Mouse (Mus musculus): ENCODE measurements around the gene Ppp6r1. TPM values are rescaled to one million over a fixed set of nuclear protein-coding genes. Genes with fewer than 3 reads are reported as not detected.

Ppp6r1 gene
- polyA plus RNA-seq, 1 experiment from 2014 or later = 9.4 TPM

DNA sequence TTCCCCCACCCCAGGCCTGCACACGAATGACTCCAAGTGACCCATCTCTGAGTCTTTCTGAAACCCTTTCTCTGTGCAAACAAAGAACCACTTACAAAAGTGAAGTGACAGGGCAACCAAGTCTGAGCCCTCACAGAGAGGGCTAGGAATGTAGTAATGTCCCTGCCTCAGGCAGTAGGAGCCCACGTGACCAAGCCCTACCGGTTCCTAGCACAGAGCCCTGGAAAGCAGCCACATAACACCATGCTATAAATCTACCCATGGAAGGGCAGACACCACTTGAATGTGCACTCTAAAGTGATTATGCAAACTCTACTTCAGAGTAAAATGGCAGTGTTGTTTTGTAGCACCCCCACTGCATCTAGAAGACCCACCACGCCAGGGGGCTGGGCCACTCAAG, 13.1 kb upstream of the Ppp6r1 start:
- DNase-seq (ENCODE audit: low spot score) = no peak
- peaks cover 92% of the 10 kb centered on the region for H3K36me3 ChIP-seq

DNA sequence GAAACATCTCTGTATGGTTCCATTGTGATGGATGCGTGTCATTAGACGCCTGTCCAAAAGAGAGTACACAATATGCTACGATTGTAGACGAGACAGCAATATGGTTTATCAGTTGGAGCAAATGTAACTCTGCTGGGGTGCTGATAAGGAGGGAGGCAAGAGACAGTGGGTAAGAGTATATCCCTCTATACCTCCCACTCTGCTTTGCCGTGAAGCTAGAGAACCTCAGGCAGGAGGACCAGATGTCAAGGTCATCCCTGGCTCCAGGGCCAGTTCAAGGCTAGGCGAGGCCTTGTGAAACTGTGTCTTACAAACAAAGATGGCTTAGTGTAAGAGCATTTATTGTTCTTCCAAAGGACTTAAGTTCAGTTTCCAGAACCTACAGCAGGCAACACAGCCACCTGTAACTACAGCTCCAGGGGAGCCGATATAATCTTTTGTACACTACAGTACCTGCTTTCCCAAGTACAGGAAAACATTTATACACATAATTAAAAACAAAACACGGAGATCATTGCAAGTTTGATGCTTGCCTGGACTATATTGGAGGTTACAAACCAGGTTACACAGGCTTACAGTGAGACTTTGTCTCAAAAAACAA, 11.9 kb upstream of the Ppp6r1 start:
- H3K36me3 ChIP-seq = peaks cover 92% of the 10 kb centered on the region
- H3K27me3 ChIP-seq (ENCODE audit: insufficient read depth, poor library complexity, severe bottlenecking) = no peaks in the 10 kb centered on the region
- no peak for DNase-seq (ENCODE audit: low spot score)
- no peak overlapping the region for H3K27ac ChIP-seq
- WGBS = 92% methylated on average over 8 of the region's 8 CpGs
- no peaks in the 10 kb centered on the region for H3K9me3 ChIP-seq
- no peaks in the 10 kb centered on the region for H3K4me1 ChIP-seq (replicated peaks)
- H3K4me3 ChIP-seq = no peak overlapping the region

More for the DNA sequence above, 13.1 kb upstream of the Ppp6r1 start:
- Histone ChIP-seq H3K27me3 (ENCODE audit: insufficient read depth, poor library complexity, severe bottlenecking) (no peaks in the 10 kb centered on the region), H3K4me1 (replicated peaks) (no peaks in the 10 kb centered on the region), H3K4me3 (no peak overlapping the region), H3K27ac (no peak overlapping the region), H3K9me3 (no peaks in the 10 kb centered on the region)
- WGBS = 77% methylated on average over 4 of the region's 4 CpGs

DNA sequence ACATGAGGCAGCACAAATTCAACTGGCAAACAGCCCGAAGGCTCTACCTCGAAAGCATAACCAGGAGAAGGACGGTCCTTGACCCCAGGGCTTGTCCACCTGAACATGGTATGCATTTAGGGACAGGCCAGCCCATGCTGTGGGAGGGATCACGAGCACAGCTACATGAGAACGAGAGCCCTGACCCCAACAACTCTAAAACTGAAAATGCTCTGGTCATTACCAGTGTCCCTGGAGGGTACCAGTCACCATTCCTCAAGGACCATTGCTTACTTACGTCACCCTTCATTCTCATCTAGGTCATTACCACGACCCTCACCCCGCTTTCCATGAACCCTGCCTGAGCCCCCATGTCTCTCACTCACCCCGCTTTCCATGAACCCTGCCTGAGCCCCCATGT, 10.3 kb upstream of the Ppp6r1 start:
- peaks cover 88% of the 10 kb centered on the region for H3K36me3 ChIP-seq
- H3K27ac ChIP-seq = no peak overlapping the region
- H3K27me3 ChIP-seq (ENCODE audit: insufficient read depth, poor library complexity, severe bottlenecking) = no peaks in the 10 kb centered on the region
- no peaks in the 10 kb centered on the region for H3K9me3 ChIP-seq
- no peaks in the 10 kb centered on the region for H3K4me1 ChIP-seq (replicated peaks)
- no peak for DNase-seq (ENCODE audit: low spot score)
- H3K4me3 ChIP-seq = no peak overlapping the region
- 94% methylated on average over 9 of the region's 9 CpGs for WGBS

DNA sequence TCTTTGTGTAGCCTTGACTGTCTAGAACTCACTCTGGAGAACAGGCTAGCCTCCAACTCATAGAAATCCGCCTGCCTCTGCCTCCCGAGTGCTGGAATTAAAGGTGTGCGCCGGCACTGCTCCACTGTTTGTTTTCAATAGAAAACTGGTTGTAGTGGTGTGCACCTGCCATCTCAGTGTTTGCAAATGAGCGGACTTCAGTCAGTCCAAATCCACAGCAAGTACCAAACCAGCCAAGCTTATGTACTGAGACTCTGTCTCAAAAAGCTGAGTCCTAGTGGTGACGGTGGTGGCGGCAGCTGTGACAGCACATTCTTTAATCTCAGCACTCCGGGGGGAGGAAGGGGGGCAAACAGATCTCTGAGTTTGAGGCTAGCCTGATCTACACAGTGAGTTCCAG, 9.7 kb upstream of the Ppp6r1 start:
- WGBS = 94% methylated on average over 8 of the region's 8 CpGs
- no peaks in the 10 kb centered on the region for H3K4me1 ChIP-seq (replicated peaks)
- H3K9me3 ChIP-seq = no peaks in the 10 kb centered on the region
- no peaks in the 10 kb centered on the region for H3K27me3 ChIP-seq (ENCODE audit: insufficient read depth, poor library complexity, severe bottlenecking)
- H3K27ac ChIP-seq = no peak overlapping the region
- no peak overlapping the region for H3K4me3 ChIP-seq
- peaks cover 89% of the 10 kb centered on the region for H3K36me3 ChIP-seq
- no peak for DNase-seq (ENCODE audit: low spot score)

DNA sequence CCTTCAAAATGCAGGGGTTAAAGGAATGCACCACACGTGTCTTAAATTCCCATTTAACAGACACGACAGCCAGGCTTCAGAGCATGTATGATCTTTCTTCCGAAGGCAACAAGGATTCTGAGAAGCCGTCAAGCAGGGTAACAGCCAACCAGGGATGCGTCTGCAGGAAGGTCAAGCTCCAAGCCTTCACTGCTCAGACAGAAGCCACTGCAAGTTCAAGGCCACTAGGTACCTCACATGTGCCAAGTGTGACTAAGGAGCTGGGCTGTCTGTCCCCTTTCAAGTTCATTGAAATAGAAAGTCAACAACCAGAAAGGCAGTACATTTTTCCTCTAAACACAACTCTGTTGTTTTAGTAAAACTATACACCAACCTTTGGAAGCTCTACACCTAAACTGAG, 8.1 kb upstream of the Ppp6r1 start:
- H3K4me3 ChIP-seq = no peak overlapping the region
- H3K9me3 ChIP-seq = no peaks in the 10 kb centered on the region
- no peaks in the 10 kb centered on the region for H3K27me3 ChIP-seq (ENCODE audit: insufficient read depth, poor library complexity, severe bottlenecking)
- WGBS = 96% methylated on average over 5 of the region's 5 CpGs
- no peak for DNase-seq (ENCODE audit: low spot score)
- no peak overlapping the region for H3K27ac ChIP-seq
- no peaks in the 10 kb centered on the region for H3K4me1 ChIP-seq (replicated peaks)
- peaks cover 87% of the 10 kb centered on the region for H3K36me3 ChIP-seq

DNA sequence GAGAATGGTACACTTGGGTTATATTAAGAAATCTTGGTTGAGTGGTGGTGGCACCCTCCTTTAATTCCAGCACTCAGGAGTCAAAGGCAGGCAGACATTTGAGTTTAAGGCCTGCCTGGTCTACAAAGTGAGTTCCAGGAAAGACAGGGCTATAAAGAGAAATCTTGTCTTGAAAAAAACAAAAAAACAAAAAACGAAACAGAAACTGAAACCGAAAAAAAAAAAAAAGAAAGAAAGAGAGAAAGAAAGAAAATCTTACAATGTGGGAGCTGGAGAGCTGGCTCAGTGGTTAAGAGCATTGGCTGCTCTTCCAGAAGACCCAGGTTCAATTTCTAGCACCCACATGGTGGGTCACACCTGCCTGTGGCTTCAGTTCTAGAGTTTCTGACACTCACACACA, 4.9 kb upstream of the Ppp6r1 start:
- no peak for DNase-seq (ENCODE audit: low spot score)
- no peaks in the 10 kb centered on the region for H3K27me3 ChIP-seq (ENCODE audit: insufficient read depth, poor library complexity, severe bottlenecking)
- 84% methylated on average over 2 of the region's 2 CpGs for WGBS
- H3K27ac ChIP-seq = no peak overlapping the region
- H3K9me3 ChIP-seq = no peaks in the 10 kb centered on the region
- no peak overlapping the region for H3K4me3 ChIP-seq
- peaks cover 70% of the 10 kb centered on the region for H3K36me3 ChIP-seq
- H3K4me1 ChIP-seq (replicated peaks) = peaks cover 15% of the 10 kb centered on the region

DNA sequence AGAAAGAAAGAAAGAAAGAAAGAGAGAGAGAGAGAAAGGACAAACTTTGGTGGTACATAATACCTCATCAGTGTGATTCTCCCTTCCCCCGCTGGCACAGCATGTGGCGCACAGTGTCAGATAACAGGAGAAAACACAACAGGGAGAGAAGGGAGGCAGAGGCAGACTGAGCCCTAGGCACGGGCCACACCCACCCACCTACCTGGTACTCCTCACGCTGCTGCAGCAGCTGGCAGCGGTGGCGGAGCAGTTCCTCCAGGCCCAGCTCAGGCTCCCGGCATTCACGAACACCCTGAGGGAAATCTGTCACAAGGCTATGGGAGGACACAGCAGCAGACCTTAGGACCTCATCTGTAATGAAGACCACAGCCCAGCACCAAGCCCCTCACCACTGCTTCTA, 4.4 kb upstream of the Ppp6r1 start:
- H3K27me3 ChIP-seq (ENCODE audit: insufficient read depth, poor library complexity, severe bottlenecking) = no peaks in the 10 kb centered on the region
- 74% methylated on average over 8 of the region's 8 CpGs for WGBS
- H3K36me3 ChIP-seq = peaks cover 65% of the 10 kb centered on the region
- no peaks in the 10 kb centered on the region for H3K9me3 ChIP-seq
- no peak for DNase-seq (ENCODE audit: low spot score)
- no peak overlapping the region for H3K4me3 ChIP-seq
- peaks cover 17% of the 10 kb centered on the region for H3K4me1 ChIP-seq (replicated peaks)
- H3K27ac ChIP-seq = no peak overlapping the region

DNA sequence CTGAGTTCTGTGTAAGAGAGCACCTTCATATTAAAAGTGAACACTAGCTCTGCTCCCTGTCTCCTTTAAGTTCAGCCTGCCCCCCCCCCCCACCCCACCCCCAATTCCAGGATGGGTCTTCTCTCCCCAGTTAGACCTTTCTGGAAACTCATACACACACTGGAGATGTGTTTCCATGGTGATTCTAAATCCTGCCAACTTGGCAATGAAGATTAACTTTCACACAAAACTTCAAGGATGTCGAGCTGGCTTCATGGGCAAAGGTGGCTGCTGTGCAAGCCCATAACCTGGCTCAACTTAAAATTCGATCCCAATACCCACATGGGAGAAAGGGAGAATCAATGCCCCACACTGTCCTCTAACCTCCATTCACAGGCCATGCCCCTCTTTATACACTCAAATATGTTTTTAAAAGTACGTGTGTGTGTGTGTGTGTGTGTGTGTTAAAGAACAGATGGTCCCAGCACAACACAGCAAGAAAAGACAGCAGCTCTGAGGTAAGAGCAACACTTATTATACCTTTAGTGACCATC, 1.2 kb upstream of the Ppp6r1 start:
- peak overlapping the region; percentile 89 for H3K4me3 ChIP-seq
- 69% methylated on average over 3 of the region's 3 CpGs for WGBS
- no peak for DNase-seq (ENCODE audit: low spot score)
- no peaks in the 10 kb centered on the region for H3K9me3 ChIP-seq
- H3K27me3 ChIP-seq (ENCODE audit: insufficient read depth, poor library complexity, severe bottlenecking) = no peaks in the 10 kb centered on the region
- peaks cover 42% of the 10 kb centered on the region for H3K4me1 ChIP-seq (replicated peaks)
- peak overlapping the region; percentile 96 for H3K27ac ChIP-seq
- H3K36me3 ChIP-seq = peaks cover 41% of the 10 kb centered on the region

DNA sequence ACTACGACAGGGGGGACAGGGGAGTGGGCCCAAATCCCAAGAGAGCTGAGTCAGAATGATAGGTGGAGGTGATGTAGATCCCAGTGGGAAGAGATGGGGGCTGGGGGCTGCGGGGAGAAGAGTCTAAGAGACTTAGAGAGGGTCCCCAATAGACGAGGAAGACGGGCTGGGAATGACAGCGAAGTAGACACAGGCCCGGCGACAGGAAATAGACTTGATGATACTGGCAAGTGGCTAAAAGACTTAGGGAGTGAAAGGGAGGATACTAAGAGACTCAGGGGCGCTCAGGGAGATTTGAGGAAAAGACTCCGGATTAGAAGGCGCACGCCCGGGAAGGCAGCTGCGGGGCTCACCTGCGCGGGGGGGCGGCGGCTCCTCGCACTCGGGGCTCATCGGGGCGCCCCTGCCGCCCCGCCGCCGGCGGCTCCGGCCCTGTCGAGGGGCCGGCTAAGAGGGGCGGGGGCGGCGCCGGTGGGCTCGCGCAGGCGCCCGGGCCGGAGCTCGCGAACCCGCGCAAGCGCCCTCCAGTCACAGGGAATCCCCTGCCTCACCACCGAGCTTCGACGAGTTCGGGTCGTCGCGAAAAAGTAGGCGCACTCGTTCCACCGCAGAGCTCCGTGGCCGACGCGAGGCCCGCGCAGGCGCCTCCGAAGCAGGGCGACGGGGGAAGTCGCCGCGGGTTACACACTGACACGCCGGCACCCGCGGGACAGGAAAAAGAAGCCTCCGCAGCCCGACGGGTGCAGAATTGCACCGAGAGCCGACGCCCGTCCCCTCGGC, 501 bp downstream of the Ppp6r1 start:
- H3K36me3 ChIP-seq = peaks cover 31% of the 10 kb centered on the region
- WGBS = under 1% methylated on average over 78 of the region's 78 CpGs
- H3K4me1 ChIP-seq (replicated peaks) = peaks cover 42% of the 10 kb centered on the region
- no peaks in the 10 kb centered on the region for H3K27me3 ChIP-seq (ENCODE audit: insufficient read depth, poor library complexity, severe bottlenecking)
- H3K27ac ChIP-seq = peak overlapping the region; percentile 96
- H3K4me3 ChIP-seq = peak overlapping the region; percentile 89
- no peaks in the 10 kb centered on the region for H3K9me3 ChIP-seq
- DNase-seq (ENCODE audit: low spot score) = no peak

DNA sequence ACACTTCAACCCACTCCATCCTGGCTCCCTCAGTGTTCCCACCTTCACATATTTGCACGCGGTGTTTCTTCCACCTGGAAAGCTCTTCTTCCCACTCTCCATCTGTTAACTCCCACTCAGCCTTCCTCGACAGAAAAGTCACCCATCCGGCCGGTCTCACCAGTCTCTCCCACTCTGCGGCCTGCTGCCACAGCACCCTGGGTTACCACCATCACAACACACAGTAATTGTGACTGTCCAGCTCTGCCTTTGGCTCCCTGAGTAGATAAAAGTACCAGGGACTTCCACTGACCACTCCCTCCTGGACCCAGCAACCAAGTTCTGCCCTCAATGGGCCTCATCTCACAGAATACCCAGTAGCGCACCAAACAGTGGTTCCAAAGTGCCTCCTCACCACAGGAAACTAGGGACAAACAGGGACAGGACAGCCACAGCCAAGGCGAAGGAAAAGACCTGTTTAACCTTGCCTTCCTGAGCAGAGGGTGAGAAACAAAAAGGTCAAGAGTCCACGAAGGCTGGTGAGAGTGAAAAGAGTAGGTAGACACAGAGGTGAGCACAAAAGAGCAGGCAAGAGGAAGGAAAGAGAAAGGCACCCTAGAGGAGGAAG, 1.2 kb downstream of the Ppp6r1 start:
- peak overlapping the region; percentile 96 for H3K27ac ChIP-seq
- DNase-seq (ENCODE audit: low spot score) = no peak
- 55% methylated on average over 9 of the region's 9 CpGs for WGBS
- no peaks in the 10 kb centered on the region for H3K9me3 ChIP-seq
- peaks cover 33% of the 10 kb centered on the region for H3K36me3 ChIP-seq
- H3K4me1 ChIP-seq (replicated peaks) = peaks cover 43% of the 10 kb centered on the region
- peak overlapping the region; percentile 89 for H3K4me3 ChIP-seq
- H3K27me3 ChIP-seq (ENCODE audit: insufficient read depth, poor library complexity, severe bottlenecking) = no peaks in the 10 kb centered on the region

DNA sequence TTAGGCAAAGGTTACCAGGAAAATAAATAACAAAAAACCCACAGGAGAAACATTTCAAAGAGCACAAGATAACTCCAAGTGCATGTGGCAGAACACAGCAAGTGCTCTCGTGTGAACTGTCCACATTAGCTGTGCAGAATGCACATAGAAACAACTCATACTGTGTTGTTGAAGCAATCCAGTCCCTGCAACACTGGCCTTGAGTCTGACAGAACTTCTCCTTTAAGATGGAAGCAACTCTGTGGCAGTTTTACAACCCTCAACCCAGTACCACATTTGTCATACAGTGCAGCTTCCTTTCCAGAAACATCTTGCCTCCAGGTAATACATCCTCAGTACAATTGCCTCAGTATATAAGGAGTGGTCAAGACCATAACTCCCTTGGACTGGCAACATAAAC, 2.0 kb downstream of the Ppp6r1 start:
- H3K4me1 ChIP-seq (replicated peaks) = peaks cover 45% of the 10 kb centered on the region
- H3K27me3 ChIP-seq (ENCODE audit: insufficient read depth, poor library complexity, severe bottlenecking) = no peaks in the 10 kb centered on the region
- 87% methylated on average over 1 of the region's 1 CpGs for WGBS
- peak overlapping the region; percentile 89 for H3K4me3 ChIP-seq
- H3K9me3 ChIP-seq = no peaks in the 10 kb centered on the region
- H3K27ac ChIP-seq = no peak overlapping the region
- H3K36me3 ChIP-seq = peaks cover 32% of the 10 kb centered on the region
- no peak for DNase-seq (ENCODE audit: low spot score)

DNA sequence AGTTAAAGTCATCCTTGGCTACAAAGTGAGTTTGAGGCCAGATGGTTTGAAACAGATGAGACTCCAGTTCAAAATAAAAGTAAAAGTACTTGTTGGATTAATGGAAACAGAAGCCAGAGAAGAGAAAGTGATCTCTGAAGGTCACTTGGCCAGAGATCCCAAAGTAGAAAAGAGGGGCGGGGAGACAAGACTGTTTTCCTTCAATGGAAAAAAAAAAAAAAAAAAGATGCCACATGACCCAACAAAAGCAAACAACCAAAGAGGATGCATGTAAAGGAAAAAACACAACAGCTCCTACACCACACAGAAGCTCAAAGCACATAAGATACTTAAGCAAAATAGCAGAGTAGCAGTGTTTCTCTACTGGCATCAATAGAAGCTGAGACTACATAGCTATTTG, 2.9 kb downstream of the Ppp6r1 start:
- Histone ChIP-seq H3K27ac (no peak overlapping the region), H3K9me3 (no peaks in the 10 kb centered on the region), H3K27me3 (ENCODE audit: insufficient read depth, poor library complexity, severe bottlenecking) (no peaks in the 10 kb centered on the region), H3K4me1 (replicated peaks) (peaks cover 45% of the 10 kb centered on the region), H3K4me3 (no peak overlapping the region), H3K36me3 (peaks cover 33% of the 10 kb centered on the region)
- DNase-seq (ENCODE audit: low spot score) = no peak
- 80% methylated on average over 1 of the region's 1 CpGs for WGBS

DNA sequence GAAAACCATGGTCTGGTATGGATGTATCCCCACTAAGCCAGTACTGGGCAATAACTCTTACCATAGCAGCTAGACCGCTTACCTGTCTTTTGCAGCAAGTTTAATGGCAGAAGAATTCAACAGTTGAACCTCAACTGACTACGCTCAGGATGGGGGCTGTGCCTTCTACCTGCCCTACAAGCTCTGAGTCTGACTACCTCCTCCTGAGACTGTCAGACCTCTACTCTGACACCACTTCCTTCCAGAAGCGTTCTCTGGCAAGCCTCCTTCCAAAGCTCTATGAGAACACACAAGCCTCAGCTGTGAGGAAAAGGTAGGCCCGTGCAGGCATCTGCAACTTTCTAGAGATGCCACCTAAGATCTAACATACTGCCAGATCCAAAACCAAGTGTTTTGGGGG, 3.4 kb downstream of the Ppp6r1 start:
- Histone ChIP-seq H3K36me3 (peaks cover 28% of the 10 kb centered on the region), H3K4me3 (no peak overlapping the region), H3K27me3 (ENCODE audit: insufficient read depth, poor library complexity, severe bottlenecking) (no peaks in the 10 kb centered on the region), H3K4me1 (replicated peaks) (peaks cover 41% of the 10 kb centered on the region), H3K27ac (no peak overlapping the region), H3K9me3 (no peaks in the 10 kb centered on the region)
- WGBS = 94% methylated on average over 4 of the region's 4 CpGs
- no peak for DNase-seq (ENCODE audit: low spot score)
